ENCODE assay signal across 8 mouse cellular contexts in genomic region chr9:29220493-29220892, GRCm38 (mm10).
DNase-seq lines count a peak whose midpoint lies in the region; ATAC-seq lines count a peak whose summit lies in the region.

No protein-coding gene starts in this region.

- H3K4me2 ChIP-seq in hindbrain, embryonic 11.5 days (replicated peaks; ENCODE audit: low read depth, low read length) = no peak overlapping the region
- H3K4me2 ChIP-seq in forebrain, embryonic 13.5 days = no peak overlapping the region
- H3K4me2 ChIP-seq in limb, embryonic 11.5 days (ENCODE audit: low read depth, severe bottlenecking) = no peak overlapping the region

- WGBS in hindbrain, embryonic 10.5 days = 58% methylated on average over 11 of the region's 11 CpGs
- 57% methylated on average over 11 of the region's 11 CpGs for WGBS in hindbrain, embryonic 11.5 days
- WGBS in forebrain, embryonic 13.5 days = 18% methylated on average over 11 of the region's 11 CpGs
- WGBS in limb, embryonic 11.5 days = 23% methylated on average over 11 of the region's 11 CpGs

- H3K4me1 ChIP-seq in hindbrain, embryonic 10.5 days (replicated peaks) = peaks cover 31% of the 10 kb centered on the region
- H3K4me1 ChIP-seq in hindbrain, embryonic 11.5 days (replicated peaks; ENCODE audit: control insufficient read depth, insufficient read depth, low read length) = peaks cover 3% of the 10 kb centered on the region
- H3K4me1 ChIP-seq in forebrain, embryonic 13.5 days = peaks cover 33% of the 10 kb centered on the region
- H3K4me1 ChIP-seq in limb, embryonic 11.5 days (ENCODE audit: control insufficient read depth, insufficient read depth, low read length) = 0 out of 2 replicates have a peak, but pooled peaks cover 5% of the 10 kb centered on the region

- H3K27ac ChIP-seq in hindbrain, embryonic 10.5 days = no peak overlapping the region
- no peak overlapping the region for H3K27ac ChIP-seq in hindbrain, embryonic 11.5 days (ENCODE audit: low read depth, low read length)
- H3K27ac ChIP-seq in forebrain, embryonic 13.5 days = no peak overlapping the region
- no peak overlapping the region for H3K27ac ChIP-seq in limb, embryonic 11.5 days (replicated peaks; ENCODE audit: low read depth, low read length)

- H3K27me3 ChIP-seq in hindbrain, embryonic 10.5 days (ENCODE audit: insufficient read depth, poor library complexity, severe bottlenecking) = no peaks in the 10 kb centered on the region
- no peaks in the 10 kb centered on the region for H3K27me3 ChIP-seq in hindbrain, embryonic 11.5 days (ENCODE audit: control insufficient read depth, insufficient read depth, low read length)
- H3K27me3 ChIP-seq in forebrain, embryonic 13.5 days = 0 out of 2 replicates have a peak, but pooled peaks cover 3% of the 10 kb centered on the region
- no peaks in the 10 kb centered on the region for H3K27me3 ChIP-seq in limb, embryonic 11.5 days (ENCODE audit: control insufficient read depth, insufficient read depth, low read length)

- no peak overlapping the region for H3K9ac ChIP-seq in hindbrain, embryonic 11.5 days (ENCODE audit: low read depth, low read length)
- no peak overlapping the region for H3K9ac ChIP-seq in forebrain, embryonic 13.5 days
- H3K9ac ChIP-seq in limb, embryonic 11.5 days (ENCODE audit: low read length) = 0 out of 2 replicates have a peak overlapping the region, but pooled peaks have one; percentile 7

- no peaks in the 10 kb centered on the region for H3K9me3 ChIP-seq in hindbrain, embryonic 10.5 days
- no peaks in the 10 kb centered on the region for H3K9me3 ChIP-seq in hindbrain, embryonic 11.5 days (ENCODE audit: control insufficient read depth, low read length)
- H3K9me3 ChIP-seq in forebrain, embryonic 13.5 days (replicated peaks) = no peaks in the 10 kb centered on the region
- no peaks in the 10 kb centered on the region for H3K9me3 ChIP-seq in limb, embryonic 11.5 days (ENCODE audit: control insufficient read depth, low read length)

- H3K4me3 ChIP-seq in hindbrain, embryonic 10.5 days = no peak overlapping the region
- H3K4me3 ChIP-seq in hindbrain, embryonic 11.5 days (ENCODE audit: low read depth, low read length) = no peak overlapping the region
- no peak overlapping the region for H3K4me3 ChIP-seq in forebrain, embryonic 13.5 days
- H3K4me3 ChIP-seq in limb, embryonic 11.5 days (ENCODE audit: low read depth, low read length) = no peak overlapping the region

- ATAC-seq in hindbrain, embryonic 11.5 days (ENCODE audit: low FRiP score) = no peak
- ATAC-seq in forebrain, embryonic 13.5 days = peak; percentile 65
- no peak for ATAC-seq in limb, embryonic 11.5 days (ENCODE audit: insufficient number of reproducible peaks, low FRiP score, low TSS enrichment, low read depth)

- H3K36me3 ChIP-seq in hindbrain, embryonic 10.5 days = no peaks in the 10 kb centered on the region
- H3K36me3 ChIP-seq in hindbrain, embryonic 11.5 days (ENCODE audit: control insufficient read depth, insufficient read depth, low read length) = no peaks in the 10 kb centered on the region
- no peaks in the 10 kb centered on the region for H3K36me3 ChIP-seq in forebrain, embryonic 13.5 days (ENCODE audit: poor library complexity, severe bottlenecking)
- no peaks in the 10 kb centered on the region for H3K36me3 ChIP-seq in limb, embryonic 11.5 days (ENCODE audit: control insufficient read depth, insufficient read depth, low read length)

- DNase-seq in hindbrain, embryonic 10.5 days (ENCODE audit: low spot score) = peak; percentile 7
- no peak for DNase-seq in hindbrain, embryonic 11.5 days (ENCODE audit: low spot score)
- DNase-seq in cerebellum, adult 11-12 months = peak; percentile 98
- peak; percentile 32 for DNase-seq in limb, embryonic 11.5 days (ENCODE audit: low spot score)
- no peak for DNase-seq in urinary bladder, postnatal 4 days (ENCODE audit: low spot score in 2 of 2)
- no peak for DNase-seq in spleen, postnatal 4 days (ENCODE audit: low spot score in 2 of 2)
- no peak for DNase-seq in thymus, postnatal 25 days

Comparison
In these comparisons a context has a peak if more than half of its experiments do, and no peak if none do; other contexts are left out.
1. DNase-seq: peak in hindbrain, embryonic 10.5 days (single experiment), cerebellum, adult 11-12 months (single experiment) and limb, embryonic 11.5 days (single experiment); none in hindbrain, embryonic 11.5 days (single experiment), urinary bladder, postnatal 4 days (0 of 2), spleen, postnatal 4 days (0 of 2) and thymus, postnatal 25 days (single experiment).